Mouse (Mus musculus) E14TG2a.4 (cell line): ENCODE measurements around the gene She.

Experiments
- H3K27me3 ChIP-seq: 2 replicates; pipeline ENCODE4 v1.6.1; 2014; ENCODE audit warnings: low read length, control low read depth; ENCODE audit not compliant: insufficient read depth
- H3K36me3 ChIP-seq: 2 replicates; pipeline ENCODE4 v1.6.1; 2014; ENCODE audit warnings: low read length, control low read depth; ENCODE audit not compliant: insufficient read depth
- H3K4me1 ChIP-seq: replicated peaks from 2 replicates; pipeline ENCODE4 v1.6.1; 2014; ENCODE audit warnings: low read depth, low read length, control low read depth
- H3K4me3 ChIP-seq: replicated peaks from 2 replicates; pipeline ENCODE4 v1.5.1; 2014; ENCODE audit warnings: mild to moderate bottlenecking, low read length
- H3K9me3 ChIP-seq: 2 replicates; pipeline ENCODE4 v1.6.1; 2014; ENCODE audit warnings: low read length, control low read depth
- CTCF ChIP-seq: conservative IDR thresholded peaks from 2 replicates; pipeline ENCODE4 v1.5.1; 2014; ENCODE audit warnings: low read length
- NANOG ChIP-seq: IDR thresholded peaks from 2 replicates; pipeline ENCODE4 v1.6.1; 2014; ENCODE audit warnings: borderline replicate concordance, low read length, mixed read lengths
- POU5F1 ChIP-seq: IDR thresholded peaks from 2 replicates; pipeline ENCODE4 v1.6.1; 2014; ENCODE audit warnings: low read length, borderline replicate concordance

She gene

GRCm38 (mm10) chr3:89863716-89864509 lies 32.7 kb downstream of the She start:
- Histone ChIP-seq H3K27me3 (no peaks in the 10 kb centered on the region), H3K9me3 (no peaks in the 10 kb centered on the region), H3K36me3 (no peaks in the 10 kb centered on the region), H3K4me1 (peaks cover 79% of the 10 kb centered on the region), H3K4me3 (no peak overlapping the region)
- TF ChIP-seq POU5F1: no peak
- no peak for TF ChIP-seq NANOG
- no peak for TF ChIP-seq CTCF

- no peaks in the 10 kb centered on the region for H3K9me3 ChIP-seq
- H3K36me3 ChIP-seq: no peaks in the 10 kb centered on the region
- no peaks in the 10 kb centered on the region for H3K27me3 ChIP-seq
- TF ChIP-seq NANOG (no peak), CTCF (no peak), POU5F1 (no peak)
- H3K4me3 ChIP-seq: no peak overlapping the region
- peaks cover 90% of the 10 kb centered on the region for H3K4me1 ChIP-seq
Measured at GRCm38 (mm10) chr3:89865020-89865419, 33.9 kb downstream of the She start.

- TF ChIP-seq POU5F1 (no peak), NANOG (no peak), CTCF (no peak)
- H3K36me3 ChIP-seq: no peaks in the 10 kb centered on the region
- peaks cover 92% of the 10 kb centered on the region for H3K4me1 ChIP-seq
- H3K9me3 ChIP-seq: no peaks in the 10 kb centered on the region
- no peak overlapping the region for H3K4me3 ChIP-seq
- no peaks in the 10 kb centered on the region for H3K27me3 ChIP-seq
Measured at GRCm38 (mm10) chr3:89865764-89866163, 34.6 kb downstream of the She start.

- peaks cover under 1% of the 10 kb centered on the region; the same call in 1 of the 2 replicates for H3K9me3 ChIP-seq
- H3K4me3 ChIP-seq: no peak overlapping the region
- H3K27me3 ChIP-seq: no peaks in the 10 kb centered on the region
- TF ChIP-seq POU5F1 (no peak), NANOG (no peak), CTCF (no peak)
- no peaks in the 10 kb centered on the region for H3K36me3 ChIP-seq
- H3K4me1 ChIP-seq: peaks cover 90% of the 10 kb centered on the region
Measured at GRCm38 (mm10) chr3:89867651-89868050, 36.5 kb downstream of the She start.

- Histone ChIP-seq H3K27me3 (no peaks in the 10 kb centered on the region), H3K36me3 (no peaks in the 10 kb centered on the region), H3K4me3 (no peak overlapping the region), H3K4me1 (peaks cover 88% of the 10 kb centered on the region), H3K9me3 (peaks cover 6% of the 10 kb centered on the region)
- TF ChIP-seq CTCF (no peak), NANOG (no peak), POU5F1 (no peak)
Measured at GRCm38 (mm10) chr3:89868357-89868756, 37.2 kb downstream of the She start.

- no peak for TF ChIP-seq CTCF
- peaks cover 6% of the 10 kb centered on the region for H3K9me3 ChIP-seq
- H3K36me3 ChIP-seq: no peaks in the 10 kb centered on the region
- no peaks in the 10 kb centered on the region for H3K27me3 ChIP-seq
- H3K4me1 ChIP-seq: peaks cover 82% of the 10 kb centered on the region
- H3K4me3 ChIP-seq: no peak overlapping the region
Measured at GRCm38 (mm10) chr3:89868956-89869355, 37.8 kb downstream of the She start.

- no peak overlapping the region for H3K4me3 ChIP-seq
- peaks cover 76% of the 10 kb centered on the region for H3K4me1 ChIP-seq
- no peaks in the 10 kb centered on the region for H3K27me3 ChIP-seq
- TF ChIP-seq NANOG (no peak), POU5F1 (no peak), CTCF (no peak)
- no peaks in the 10 kb centered on the region for H3K36me3 ChIP-seq
- peaks cover 6% of the 10 kb centered on the region for H3K9me3 ChIP-seq
Measured at GRCm38 (mm10) chr3:89869556-89869955, 38.4 kb downstream of the She start.

- H3K36me3 ChIP-seq: no peaks in the 10 kb centered on the region
- H3K9me3 ChIP-seq: peaks cover 6% of the 10 kb centered on the region
- TF ChIP-seq NANOG: no peak
- no peak for TF ChIP-seq POU5F1
- TF ChIP-seq CTCF: no peak
- peaks cover 65% of the 10 kb centered on the region for H3K4me1 ChIP-seq
- H3K4me3 ChIP-seq: no peak overlapping the region
- H3K27me3 ChIP-seq: no peaks in the 10 kb centered on the region
Measured at GRCm38 (mm10) chr3:89870472-89871271, 39.5 kb downstream of the She start.

GRCm38 (mm10) chr3:89871339-89871914 lies 40.3 kb downstream of the She start:
- H3K4me3 ChIP-seq: no peak overlapping the region
- peaks cover 6% of the 10 kb centered on the region for H3K9me3 ChIP-seq
- peaks cover 57% of the 10 kb centered on the region for H3K4me1 ChIP-seq
- H3K36me3 ChIP-seq: no peaks in the 10 kb centered on the region
- no peaks in the 10 kb centered on the region for H3K27me3 ChIP-seq
- TF ChIP-seq NANOG (no peak), POU5F1 (no peak), CTCF (no peak)
